Mouse (Mus musculus) liver, embryonic 16.5 days (tissue): ENCODE data around the gene Upp2. TPM values are rescaled to one million over a fixed set of nuclear protein-coding genes. Genes with fewer than 3 reads are reported as not detected.

ENCODE experiments used
- ATAC-seq: fragments of 200-750 bp; cut with Nextera tagmentation; 2 replicates; pipeline ENCODE4 v1.8.0; 2017; ENCODE audit warnings: low read depth, mild to moderate bottlenecking, moderate number of reproducible peaks, moderate library complexity
- H3K27ac ChIP-seq: fragments of 300-500 bp; sonication (generic); 2 replicates; pipeline ENCODE4 v1.5.1; 2014; ENCODE audit warnings: mild to moderate bottlenecking, low read length
- H3K27me3 ChIP-seq: fragments of 300-500 bp; sonication (generic); 2 replicates; pipeline ENCODE4 v1.6.1; 2014; ENCODE audit warnings: low read depth, low read length, mixed read lengths; ENCODE audit not compliant: control insufficient read depth, insufficient read depth
- H3K36me3 ChIP-seq: fragments of 300-500 bp; sonication (generic); 2 replicates; pipeline ENCODE4 v1.6.1; 2014; ENCODE audit warnings: mild to moderate bottlenecking; ENCODE audit not compliant: control insufficient read depth, insufficient read depth
- H3K4me1 ChIP-seq: fragments of 300-500 bp; sonication (generic); 2 replicates; pipeline ENCODE4 v1.6.1; 2014; ENCODE audit warnings: low read depth, low read length, mixed read lengths; ENCODE audit not compliant: control insufficient read depth
- H3K4me2 ChIP-seq: fragments of 300-500 bp; sonication (generic); 2 replicates; pipeline ENCODE4 v1.6.1; 2014; ENCODE audit warnings: low read depth, low read length, mixed read lengths
- H3K4me3 ChIP-seq: fragments of 300-500 bp; sonication (generic); 2 replicates; pipeline ENCODE4 v1.5.1; 2014; ENCODE audit warnings: low read depth, mild to moderate bottlenecking, low read length
- H3K9ac ChIP-seq: fragments of 300-500 bp; sonication (generic); 2 replicates; pipeline ENCODE4 v1.6.1; 2014; ENCODE audit warnings: low read depth, low read length
- H3K9me3 ChIP-seq: fragments of 300-500 bp; sonication (generic); replicated peaks from 2 replicates; pipeline ENCODE4 v1.6.1; 2016; ENCODE audit warnings: low read length; ENCODE audit not compliant: control insufficient read depth
- WGBS: fragments of 180-500 bp; shearing (Covaris S2); extraction: QIAGEN DNeasy Blood & Tissue Kit; methylation state at CpG from one replicate; pipeline ENCODE4 v1.1.7; 2014; ENCODE audit not compliant: insufficient replicate concordance; 5-methylcytosine and 5-hydroxymethylcytosine counted together
- polyA plus RNA-seq: library from polyadenylated mRNA; unstranded; fragments of >200 nt; fragmentation: Nextera tagmentation; extraction: Ambion mirVana; gene quantifications from 2 replicates; pipeline ENCODE4 v1.2.1, GENCODE M21; 2015

The Upp2 gene
- polyA plus RNA-seq, 1 experiment from 2014 or later: 5.5 TPM

GRCm38 (mm10) chr2:58828910-58829600 is 262.0 kb downstream of the Upp2 start:
- no peak overlapping the region for H3K9ac ChIP-seq
- H3K9me3 ChIP-seq: no peaks in the 10 kb centered on the region
- 59% methylated on average over 3 of the region's 3 CpGs for WGBS
- H3K4me2 ChIP-seq: no peak overlapping the region
- no peak for ATAC-seq
- H3K4me3 ChIP-seq: no peak overlapping the region
- H3K36me3 ChIP-seq: no peaks in the 10 kb centered on the region
- no peaks in the 10 kb centered on the region for H3K27me3 ChIP-seq
- no peak overlapping the region for H3K27ac ChIP-seq
- H3K4me1 ChIP-seq: no peaks in the 10 kb centered on the region

GRCm38 (mm10) chr2:58829981-58830742 is 263.1 kb downstream of the Upp2 start:
- no peak overlapping the region for H3K27ac ChIP-seq
- ATAC-seq: no peak

GRCm38 (mm10) chr2:58832253-58832980 is 265.3 kb downstream of the Upp2 start:
- no peak overlapping the region for H3K4me3 ChIP-seq
- H3K4me2 ChIP-seq: no peak overlapping the region
- no peaks in the 10 kb centered on the region for H3K36me3 ChIP-seq
- no peaks in the 10 kb centered on the region for H3K27me3 ChIP-seq
- no peaks in the 10 kb centered on the region for H3K4me1 ChIP-seq
- no peaks in the 10 kb centered on the region for H3K9me3 ChIP-seq
- no peak overlapping the region for H3K27ac ChIP-seq
- no peak for ATAC-seq
- no peak overlapping the region for H3K9ac ChIP-seq
- 74% methylated on average over 20 of the region's 20 CpGs for WGBS

More at GRCm38 (mm10) chr2:58829981-58830742, 263.1 kb downstream of the Upp2 start:
- 55% methylated on average over 7 of the region's 7 CpGs for WGBS
- Histone ChIP-seq H3K9ac (no peak overlapping the region), H3K9me3 (no peaks in the 10 kb centered on the region), H3K4me1 (no peaks in the 10 kb centered on the region), H3K27me3 (no peaks in the 10 kb centered on the region), H3K4me3 (no peak overlapping the region), H3K4me2 (no peak overlapping the region), H3K36me3 (no peaks in the 10 kb centered on the region)

DNA sequence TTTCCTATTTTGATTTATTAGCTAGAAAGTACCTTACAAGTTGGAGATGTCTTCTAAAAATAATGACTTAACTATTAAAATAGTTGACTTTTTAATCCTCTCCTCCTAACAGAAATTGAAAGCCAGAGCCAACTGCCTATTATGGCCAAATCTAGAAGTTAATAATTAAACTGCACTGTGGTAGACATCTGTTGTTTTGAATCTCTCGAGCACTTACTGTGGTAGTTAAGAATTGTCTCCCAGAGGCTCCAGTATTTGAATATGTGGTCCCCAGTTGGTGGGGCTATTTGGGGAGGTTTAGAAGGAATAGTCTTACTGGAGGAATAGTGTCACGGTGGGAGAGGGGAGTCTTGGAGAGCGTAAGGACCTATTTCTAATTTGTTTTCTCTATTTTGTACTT is 273.9 kb downstream of the Upp2 start:
- no peak overlapping the region for H3K27ac ChIP-seq
- no peak overlapping the region for H3K9ac ChIP-seq
- WGBS: 60% methylated on average over 3 of the region's 3 CpGs
- H3K27me3 ChIP-seq: no peaks in the 10 kb centered on the region
- no peaks in the 10 kb centered on the region for H3K4me1 ChIP-seq
- no peak for ATAC-seq
- H3K4me2 ChIP-seq: no peak overlapping the region
- no peak overlapping the region for H3K4me3 ChIP-seq
- H3K9me3 ChIP-seq: no peaks in the 10 kb centered on the region
- no peaks in the 10 kb centered on the region for H3K36me3 ChIP-seq

- H3K4me1 ChIP-seq: no peaks in the 10 kb centered on the region
- H3K4me2 ChIP-seq: no peak overlapping the region
- H3K9ac ChIP-seq: no peak overlapping the region
- no peak overlapping the region for H3K4me3 ChIP-seq
- ATAC-seq: no peak
- H3K27ac ChIP-seq: no peak overlapping the region
- no peaks in the 10 kb centered on the region for H3K36me3 ChIP-seq
- no peaks in the 10 kb centered on the region for H3K27me3 ChIP-seq
- no peaks in the 10 kb centered on the region for H3K9me3 ChIP-seq
- WGBS: 53% methylated on average over 4 of the region's 4 CpGs
Measured at GRCm38 (mm10) chr2:58842443-58842842, 275.3 kb downstream of the Upp2 start.

Other genes with a start within 250 kb of the Upp2 start
- 0.02 and 0.06 TPM in 2 replicates for gene Acvr1c, start 209.4 kb upstream of the Upp2 start, polyA plus RNA-seq
- gene Gm17409, start 97.2 kb upstream of the Upp2 start, polyA plus RNA-seq: not detected in 2 replicates
- 2.0 and 2.1 TPM in 2 replicates for gene Acvr1, start 141 bp upstream of the Upp2 start, polyA plus RNA-seq